Mouse (Mus musculus) lung, postnatal 0 days (tissue): ENCODE data around the gene Prkca.

Experiments used
- CTCF ChIP-seq: IDR thresholded peaks from 2 replicates; pipeline ENCODE4 v1.5.1; 2016; ENCODE audit warnings: antibody characterized with exemption, mild to moderate bottlenecking
- EP300 ChIP-seq: IDR thresholded peaks from 2 replicates; pipeline ENCODE4 v1.6.1; 2016; ENCODE audit warnings: antibody characterized with exemption, mild to moderate bottlenecking, control low read depth

DNA sequence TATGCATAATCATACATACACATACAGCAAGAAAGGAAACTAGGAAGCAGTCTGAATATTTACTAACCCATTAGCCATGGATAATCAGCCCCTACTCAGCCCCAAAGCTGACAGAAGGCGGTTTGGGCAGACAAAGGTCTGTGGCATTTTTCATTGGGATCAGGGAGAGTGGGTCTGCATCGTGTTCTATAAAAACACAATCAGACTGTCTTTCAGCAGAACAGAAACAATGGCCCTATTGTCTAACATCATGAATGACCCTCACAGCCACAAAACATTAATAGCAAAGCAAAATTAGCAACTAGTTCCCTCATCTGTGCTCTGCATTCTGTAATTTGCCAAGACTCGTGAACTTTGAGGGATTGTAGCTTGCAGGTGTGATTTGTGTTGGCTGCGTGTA lies 181.6 kb downstream of the Prkca start:
- TF ChIP-seq CTCF (no peak), EP300 (no peak)
